Mouse (Mus musculus): ENCODE measurements around the gene Gys1.

GRCm38 (mm10) chr7:45466283-45467089, 31.8 kb downstream of the Gys1 start, which contains the start of gene Bax:
- TF ChIP-seq RAD21 (IDR thresholded peaks at IDR 0.05; ENCODE audit: low read depth, low read length) = no peak
- no peak for TF ChIP-seq CTCF (conservative IDR thresholded peaks at IDR 0.05 in 1 of 2, IDR thresholded peaks at IDR 0.05 in 1 of 2; ENCODE audit: low read depth in 2 of 2, low read length in 2 of 2)
- peak; percentile 69; the same call in 1 of the 2 replicates for TF ChIP-seq POLR2A (IDR thresholded peaks at IDR 0.05; ENCODE audit: low read depth, low read length)
- no peak for TF ChIP-seq UBTF (IDR thresholded peaks at IDR 0.05; ENCODE audit: low read depth, low read length)
- no peak for TF ChIP-seq ZC3H11A (IDR thresholded peaks at IDR 0.05; ENCODE audit: low read depth, low read length)
- peak; percentile 99 for TF ChIP-seq USF2 (conservative IDR thresholded peaks at IDR 0.05; ENCODE audit: low read depth, low read length)
- no peak; the same call in 1 of the 2 replicates for TF ChIP-seq GABPA (IDR thresholded peaks at IDR 0.05; ENCODE audit: insufficient replicate concordance, low read depth, low read length)
- TF ChIP-seq PAX5 (IDR thresholded peaks at IDR 0.05; ENCODE audit: low read length) = no peak
- TF ChIP-seq MEF2A (IDR thresholded peaks at IDR 0.05; ENCODE audit: borderline replicate concordance, low read depth, low read length) = no peak
- no peak for TF ChIP-seq SMC3 (IDR thresholded peaks at IDR 0.05; ENCODE audit: low read depth, low read length)
- peak; percentile 67; the same call in 1 of the 2 replicates for TF ChIP-seq NELFE (IDR thresholded peaks at IDR 0.05; ENCODE audit: low read depth, low read length)
- peak; percentile 43; the same call in 1 of the 2 replicates for TF ChIP-seq ZMIZ1 (IDR thresholded peaks at IDR 0.05; ENCODE audit: low read depth, low read length)
- TF ChIP-seq KAT2A (IDR thresholded peaks at IDR 0.05; ENCODE audit: insufficient replicate concordance, low read length) = peak; percentile 60; the same call in 1 of the 2 replicates
- TF ChIP-seq MYC (IDR thresholded peaks at IDR 0.05; ENCODE audit: low read depth, low read length) = peak; percentile 81; the same call in 1 of the 2 replicates

Data from CH12.LX (cell line).